Mouse (Mus musculus): ENCODE measurements around the gene Akt3. TPM values are rescaled to one million over a fixed set of nuclear protein-coding genes. Genes with fewer than 3 reads are reported as not detected.

Gene Akt3
- polyA plus RNA-seq, 1 experiment from 2014 or later = 27.9 TPM

DNA sequence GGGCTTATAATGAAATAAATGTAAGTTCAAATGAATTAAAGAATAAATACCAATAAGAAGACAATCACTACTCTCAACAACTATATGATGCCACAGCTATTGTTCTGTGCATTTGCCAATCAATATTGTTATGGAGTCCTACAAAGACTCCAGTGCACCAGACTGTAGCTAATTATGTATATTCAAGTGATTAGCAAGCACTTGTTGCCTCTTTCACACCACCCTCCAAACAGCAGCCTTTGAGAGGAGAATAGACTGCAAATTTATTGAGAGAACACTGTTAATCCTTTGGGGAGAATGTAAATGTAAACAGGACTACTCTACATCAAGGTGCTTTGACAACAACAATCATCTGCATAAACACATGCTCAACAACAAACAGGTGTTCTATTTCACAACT is 86.7 kb downstream of the Akt3 start:
- H3K27ac ChIP-seq (ENCODE audit: low read depth, low read length) = no peak overlapping the region

GRCm38 (mm10) chr1:177165789-177166188 is 92.2 kb downstream of the Akt3 start:
- H3K4me3 ChIP-seq (ENCODE audit: low read depth, low read length) = no peak overlapping the region
- H3K27ac ChIP-seq (ENCODE audit: low read depth, low read length) = 0 out of 2 replicates have a peak overlapping the region, but pooled peaks have one; percentile 16
- peaks cover 5% of the 10 kb centered on the region for H3K4me1 ChIP-seq (ENCODE audit: control insufficient read depth, insufficient read depth, low read length)
- ATAC-seq (ENCODE audit: low FRiP score) (0 out of 2 replicates have a peak, but pooled peaks have one; percentile 57), DNase-seq (ENCODE audit: low spot score, missing footprints) (no peak)
- no peaks in the 10 kb centered on the region for H3K9me3 ChIP-seq (ENCODE audit: control insufficient read depth, low read length)
- WGBS = 31% methylated on average over 2 of the region's 2 CpGs
- no peak overlapping the region for H3K9ac ChIP-seq (ENCODE audit: low read length)
- no peak overlapping the region for H3K4me2 ChIP-seq
- H3K36me3 ChIP-seq (ENCODE audit: control insufficient read depth, insufficient read depth, low read length) = no peaks in the 10 kb centered on the region
- H3K27me3 ChIP-seq (ENCODE audit: control insufficient read depth, insufficient read depth, low read length) = no peaks in the 10 kb centered on the region

More for the DNA sequence above, 86.7 kb downstream of the Akt3 start:
- Histone ChIP-seq H3K9me3 (ENCODE audit: control insufficient read depth, low read length) (no peaks in the 10 kb centered on the region), H3K9ac (ENCODE audit: low read length) (no peak overlapping the region), H3K4me2 (no peak overlapping the region), H3K4me1 (ENCODE audit: control insufficient read depth, insufficient read depth, low read length) (peaks cover 14% of the 10 kb centered on the region), H3K27me3 (ENCODE audit: control insufficient read depth, insufficient read depth, low read length) (no peaks in the 10 kb centered on the region), H3K36me3 (ENCODE audit: control insufficient read depth, insufficient read depth, low read length) (no peaks in the 10 kb centered on the region), H3K4me3 (ENCODE audit: low read depth, low read length) (no peak overlapping the region)
- ATAC-seq (ENCODE audit: low FRiP score) (no peak), DNase-seq (ENCODE audit: low spot score, missing footprints) (no peak)

DNA sequence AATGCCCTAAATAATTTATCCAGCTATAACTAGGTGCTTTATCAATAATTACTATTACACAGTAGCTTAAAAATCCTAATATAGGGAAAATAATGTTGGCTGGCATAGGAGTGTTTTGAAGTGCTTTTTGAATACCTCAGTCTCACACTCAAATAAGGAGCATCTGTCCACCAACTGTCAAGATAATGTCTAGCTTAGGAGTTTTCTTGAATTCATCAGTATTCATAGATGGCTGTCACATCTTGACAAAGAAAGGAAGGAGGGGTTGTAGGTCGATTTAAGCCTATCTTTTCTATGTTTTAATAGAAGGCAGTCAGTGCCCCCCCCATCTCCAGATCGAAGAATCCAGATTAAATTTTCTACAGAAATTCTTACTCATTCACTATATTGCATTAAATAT is 92.7 kb downstream of the Akt3 start:
- no peak overlapping the region for H3K27ac ChIP-seq (ENCODE audit: low read depth, low read length)

DNA sequence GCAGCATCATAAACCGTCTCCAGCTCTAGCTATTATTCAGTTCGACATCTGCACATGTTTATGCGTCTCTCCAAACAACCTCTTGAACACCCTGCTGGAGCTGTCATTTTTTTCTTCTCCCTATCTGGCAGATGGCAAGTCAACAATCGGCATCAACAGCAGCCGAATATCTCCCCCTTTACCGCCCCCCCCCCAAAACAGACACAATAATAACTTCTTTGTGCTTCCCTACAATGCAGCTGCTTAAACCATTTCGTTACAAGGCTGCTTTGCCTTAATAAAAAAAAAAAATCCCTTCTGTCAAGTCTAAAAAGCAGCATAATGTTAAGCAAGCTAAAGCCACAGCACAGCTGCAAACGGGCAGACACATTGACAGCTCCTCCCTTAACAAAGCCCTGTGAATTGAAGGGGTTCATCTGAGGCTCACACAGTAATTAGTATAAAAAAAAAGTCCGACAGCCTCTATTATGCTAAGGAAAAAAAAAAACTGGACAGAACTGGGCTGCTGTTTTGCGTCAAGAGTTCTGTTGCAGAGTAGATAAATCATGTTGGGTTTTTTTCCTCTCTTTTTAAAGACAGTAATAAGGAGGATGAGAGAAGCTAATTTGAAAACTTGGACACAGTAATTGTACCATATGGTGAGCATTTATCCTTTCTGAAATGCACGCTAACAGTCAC is 107.5 kb downstream of the Akt3 start:
- Histone ChIP-seq H3K4me1 (ENCODE audit: control insufficient read depth, insufficient read depth, low read length) (peaks cover 21% of the 10 kb centered on the region), H3K9me3 (ENCODE audit: control insufficient read depth, low read length) (no peaks in the 10 kb centered on the region), H3K4me2 (peak overlapping the region; percentile 24), H3K27ac (ENCODE audit: low read depth, low read length) (peak overlapping the region; percentile 78), H3K36me3 (ENCODE audit: control insufficient read depth, insufficient read depth, low read length) (no peaks in the 10 kb centered on the region), H3K27me3 (ENCODE audit: control insufficient read depth, insufficient read depth, low read length) (no peaks in the 10 kb centered on the region), H3K9ac (ENCODE audit: low read length) (no peak overlapping the region), H3K4me3 (ENCODE audit: low read depth, low read length) (no peak overlapping the region)
- WGBS = 8% methylated on average over 11 of the region's 11 CpGs
- DNase-seq (ENCODE audit: low spot score, missing footprints) = peak; percentile 94
- peak; percentile 92 for ATAC-seq (ENCODE audit: low FRiP score)

More for the DNA sequence above, 92.7 kb downstream of the Akt3 start:
- Histone ChIP-seq H3K9ac (ENCODE audit: low read length) (no peak overlapping the region), H3K4me1 (ENCODE audit: control insufficient read depth, insufficient read depth, low read length) (peaks cover 3% of the 10 kb centered on the region), H3K36me3 (ENCODE audit: control insufficient read depth, insufficient read depth, low read length) (no peaks in the 10 kb centered on the region), H3K4me3 (ENCODE audit: low read depth, low read length) (no peak overlapping the region), H3K9me3 (ENCODE audit: control insufficient read depth, low read length) (no peaks in the 10 kb centered on the region), H3K4me2 (no peak overlapping the region), H3K27me3 (ENCODE audit: control insufficient read depth, insufficient read depth, low read length) (no peaks in the 10 kb centered on the region)
- peak; percentile 67 for ATAC-seq (ENCODE audit: low FRiP score)
- 53% methylated on average over 2 of the region's 2 CpGs for WGBS
- no peak for DNase-seq (ENCODE audit: low spot score, missing footprints)

DNA sequence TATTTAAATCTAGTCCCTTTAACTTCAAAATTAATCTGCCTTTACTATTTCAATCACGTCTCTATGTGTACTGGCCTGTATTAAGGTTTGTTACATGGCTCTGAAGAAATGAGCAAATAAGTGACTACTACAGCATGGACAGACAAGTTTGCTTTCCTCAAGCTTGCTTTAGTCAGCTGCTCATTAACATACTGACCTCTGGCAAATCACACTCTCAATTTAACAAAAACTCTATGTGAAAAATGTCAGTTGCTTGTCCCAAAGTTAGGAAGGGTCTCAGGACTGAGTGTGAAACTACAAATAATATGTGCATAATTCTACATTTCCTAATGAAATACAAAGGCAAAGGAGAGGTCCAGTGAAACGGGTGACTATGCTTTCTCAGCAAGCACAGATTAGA is 109.3 kb downstream of the Akt3 start:
- peak overlapping the region; percentile 68 for H3K27ac ChIP-seq (ENCODE audit: low read depth, low read length)
- H3K4me3 ChIP-seq (ENCODE audit: low read depth, low read length) = no peak overlapping the region
- H3K4me1 ChIP-seq (ENCODE audit: control insufficient read depth, insufficient read depth, low read length) = peaks cover 21% of the 10 kb centered on the region
- no peaks in the 10 kb centered on the region for H3K9me3 ChIP-seq (ENCODE audit: control insufficient read depth, low read length)
- no peak overlapping the region for H3K4me2 ChIP-seq
- ATAC-seq (ENCODE audit: low FRiP score) (peak; percentile 36; the same call in 1 of the 2 replicates), DNase-seq (ENCODE audit: low spot score, missing footprints) (peak; percentile 88)
- no peaks in the 10 kb centered on the region for H3K36me3 ChIP-seq (ENCODE audit: control insufficient read depth, insufficient read depth, low read length)
- H3K9ac ChIP-seq (ENCODE audit: low read length) = no peak overlapping the region; the same call in 1 of the 2 replicates
- H3K27me3 ChIP-seq (ENCODE audit: control insufficient read depth, insufficient read depth, low read length) = no peaks in the 10 kb centered on the region
- WGBS = 32% methylated on average over 2 of the region's 2 CpGs

- no peaks in the 10 kb centered on the region for H3K36me3 ChIP-seq (ENCODE audit: control insufficient read depth, insufficient read depth, low read length)
- no peak overlapping the region for H3K4me2 ChIP-seq
- no peak overlapping the region for H3K9ac ChIP-seq (ENCODE audit: low read length)
- H3K27ac ChIP-seq (ENCODE audit: low read depth, low read length) = no peak overlapping the region
- no peaks in the 10 kb centered on the region for H3K27me3 ChIP-seq (ENCODE audit: control insufficient read depth, insufficient read depth, low read length)
- H3K4me1 ChIP-seq (ENCODE audit: control insufficient read depth, insufficient read depth, low read length) = no peaks in the 10 kb centered on the region
- ATAC-seq (ENCODE audit: low FRiP score) = no peak
- H3K9me3 ChIP-seq (ENCODE audit: control insufficient read depth, low read length) = no peaks in the 10 kb centered on the region
- no peak for DNase-seq (ENCODE audit: low spot score, missing footprints)
- no peak overlapping the region for H3K4me3 ChIP-seq (ENCODE audit: low read depth, low read length)
- WGBS = 97% methylated on average over 2 of the region's 2 CpGs
These were observed 116.5 kb downstream of the Akt3 start for GRCm38 (mm10) chr1:177141468-177141867.

- H3K27me3 ChIP-seq (ENCODE audit: control insufficient read depth, insufficient read depth, low read length) = no peaks in the 10 kb centered on the region
- DNase-seq (ENCODE audit: low spot score, missing footprints) (no peak), ATAC-seq (ENCODE audit: low FRiP score) (no peak)
- H3K36me3 ChIP-seq (ENCODE audit: control insufficient read depth, insufficient read depth, low read length) = no peaks in the 10 kb centered on the region
- H3K4me2 ChIP-seq = no peak overlapping the region
- no peak overlapping the region for H3K9ac ChIP-seq (ENCODE audit: low read length)
- H3K4me1 ChIP-seq (ENCODE audit: control insufficient read depth, insufficient read depth, low read length) = no peaks in the 10 kb centered on the region
- H3K4me3 ChIP-seq (ENCODE audit: low read depth, low read length) = no peak overlapping the region
- WGBS = 86% methylated on average over 6 of the region's 6 CpGs
- H3K27ac ChIP-seq (ENCODE audit: low read depth, low read length) = no peak overlapping the region
- H3K9me3 ChIP-seq (ENCODE audit: control insufficient read depth, low read length) = no peaks in the 10 kb centered on the region
These were observed 118.4 kb downstream of the Akt3 start for GRCm38 (mm10) chr1:177139652-177140051.

DNA sequence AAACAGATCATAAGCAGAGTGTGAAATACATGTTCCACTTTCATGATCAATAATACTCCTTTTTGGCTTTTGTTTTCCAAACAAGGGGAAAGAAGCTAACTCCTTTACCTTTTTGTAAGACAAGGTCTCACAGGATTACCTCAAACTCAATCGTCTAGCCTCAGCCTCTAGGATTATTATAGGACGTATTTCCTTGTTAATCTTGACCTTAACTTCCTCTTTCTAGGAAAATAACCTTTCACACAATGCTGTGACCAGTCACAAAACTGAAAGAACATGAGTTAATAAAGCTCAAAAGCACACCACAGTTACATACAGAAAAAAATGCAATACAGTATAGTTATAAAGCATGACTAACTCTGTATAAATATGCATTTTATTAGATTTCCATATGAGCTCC is 126.5 kb downstream of the Akt3 start:
- no peaks in the 10 kb centered on the region for H3K27me3 ChIP-seq (ENCODE audit: control insufficient read depth, insufficient read depth, low read length)
- no peak overlapping the region for H3K27ac ChIP-seq (ENCODE audit: low read depth, low read length)
- no peak overlapping the region for H3K4me3 ChIP-seq (ENCODE audit: low read depth, low read length)
- no peaks in the 10 kb centered on the region for H3K4me1 ChIP-seq (ENCODE audit: control insufficient read depth, insufficient read depth, low read length)
- DNase-seq (ENCODE audit: low spot score, missing footprints) (no peak), ATAC-seq (ENCODE audit: low FRiP score) (no peak)
- 0 out of 2 replicates have a peak, but pooled peaks cover 2% of the 10 kb centered on the region for H3K36me3 ChIP-seq (ENCODE audit: control insufficient read depth, insufficient read depth, low read length)
- H3K9me3 ChIP-seq (ENCODE audit: control insufficient read depth, low read length) = no peaks in the 10 kb centered on the region
- 75% methylated on average over 2 of the region's 2 CpGs for WGBS
- H3K9ac ChIP-seq (ENCODE audit: low read length) = no peak overlapping the region
- H3K4me2 ChIP-seq = no peak overlapping the region

- no peak overlapping the region for H3K9ac ChIP-seq (ENCODE audit: low read length)
- H3K4me3 ChIP-seq (ENCODE audit: low read depth, low read length) = no peak overlapping the region
- H3K36me3 ChIP-seq (ENCODE audit: control insufficient read depth, insufficient read depth, low read length) = 0 out of 2 replicates have a peak, but pooled peaks cover 2% of the 10 kb centered on the region
- no peaks in the 10 kb centered on the region for H3K4me1 ChIP-seq (ENCODE audit: control insufficient read depth, insufficient read depth, low read length)
- ATAC-seq (ENCODE audit: low FRiP score) = no peak
- no peak overlapping the region for H3K4me2 ChIP-seq
- WGBS = 88% methylated on average over 8 of the region's 8 CpGs
- H3K27ac ChIP-seq (ENCODE audit: low read depth, low read length) = no peak overlapping the region
- H3K27me3 ChIP-seq (ENCODE audit: control insufficient read depth, insufficient read depth, low read length) = no peaks in the 10 kb centered on the region
- DNase-seq (ENCODE audit: low spot score, missing footprints) = no peak
- H3K9me3 ChIP-seq (ENCODE audit: control insufficient read depth, low read length) = no peaks in the 10 kb centered on the region
These were observed 131.3 kb downstream of the Akt3 start for GRCm38 (mm10) chr1:177126674-177127073.

Data from midbrain, embryonic 11.5 days (tissue).